Mouse (Mus musculus) small intestine, adult 2 months (tissue): ENCODE data around the gene Chchd5. TPM values are rescaled to one million over a fixed set of nuclear protein-coding genes. Genes with fewer than 3 reads are reported as not detected.
A peak's percentile ranks its signal among the peaks of the same experiment; 100 is the strongest.

Source experiments
- H3K27ac ChIP-seq: fragments of 200-500 bp; 2 replicates; pipeline ENCODE4 v1.5.1; 2012; ENCODE audit warnings: low read depth, low read length, control low read depth, inconsistent platforms; ENCODE audit not compliant: insufficient read depth
- H3K27me3 ChIP-seq: fragments of 200-500 bp; 2 replicates; pipeline ENCODE4 v1.6.1; 2012; ENCODE audit warnings: mild to moderate bottlenecking, moderate library complexity, low read length, inconsistent platforms; ENCODE audit not compliant: control insufficient read depth, insufficient read depth
- H3K36me3 ChIP-seq: fragments of 200-500 bp; 2 replicates; pipeline ENCODE4 v1.6.1; 2012; ENCODE audit warnings: mild to moderate bottlenecking, low read length, control low read depth, inconsistent platforms; ENCODE audit not compliant: control insufficient read depth, insufficient read depth
- H3K4me1 ChIP-seq: fragments of 200-500 bp; 2 replicates; pipeline ENCODE4 v1.6.1; 2012; ENCODE audit warnings: low read length, inconsistent platforms, mixed read lengths; ENCODE audit not compliant: control insufficient read depth, insufficient read depth, insufficient read length
- H3K4me3 ChIP-seq: fragments of 200-500 bp; 2 replicates; pipeline ENCODE4 v1.5.1; 2012; ENCODE audit warnings: low read depth, mild to moderate bottlenecking, control low read depth, inconsistent platforms, low read length, moderate library complexity
- CTCF ChIP-seq: fragments of 200-500 bp; IDR thresholded peaks from 2 replicates; pipeline ENCODE4 v1.5.1; 2012; ENCODE audit warnings: low read depth, mild to moderate bottlenecking, control low read depth, inconsistent platforms, low read length, moderate library complexity, mixed read lengths; ENCODE audit not compliant: insufficient replicate concordance, insufficient read length; ENCODE audit errors: extremely low read depth
- POLR2A ChIP-seq: fragments of 200-500 bp; IDR thresholded peaks from 2 replicates; pipeline ENCODE4 v1.6.1; 2012; ENCODE audit warnings: low read depth, mild to moderate bottlenecking, control low read depth, inconsistent platforms, low read length, moderate library complexity
- WGBS: fragments of 180-500 bp; shearing (Covaris S2); methylation state at CpG from one replicate; pipeline ENCODE4 v1.1.7; 2018; 5-methylcytosine and 5-hydroxymethylcytosine counted together
- polyA plus RNA-seq: library from polyadenylated mRNA; depleted of rRNA; stranded (reverse); fragments of >200 nt; gene quantifications from 2 replicates; pipeline ENCODE4 v1.2.3, GENCODE M21; 2012

Chchd5 gene
- polyA plus RNA-seq, 1 experiment: 21.0 TPM

GRCm38 (mm10) chr2:129151111-129151510, 21.6 kb downstream of the Chchd5 start:
- Histone ChIP-seq H3K27me3 (no peaks in the 10 kb centered on the region), H3K4me1 (no peaks in the 10 kb centered on the region), H3K4me3 (no peak overlapping the region), H3K36me3 (no peaks in the 10 kb centered on the region), H3K27ac (no peak overlapping the region)
- 69% methylated on average over 9 of the region's 9 CpGs for WGBS
- TF ChIP-seq CTCF: no peak
- no peak for TF ChIP-seq POLR2A

GRCm38 (mm10) chr2:129152751-129153150, 23.3 kb downstream of the Chchd5 start:
- 64% methylated on average over 1 of the region's 1 CpGs for WGBS
- TF ChIP-seq CTCF (no peak), POLR2A (no peak)
- Histone ChIP-seq H3K36me3 (no peaks in the 10 kb centered on the region), H3K27me3 (no peaks in the 10 kb centered on the region), H3K27ac (no peak overlapping the region), H3K4me3 (no peak overlapping the region), H3K4me1 (no peaks in the 10 kb centered on the region)

- no peaks in the 10 kb centered on the region for H3K4me1 ChIP-seq
- H3K27ac ChIP-seq: no peak overlapping the region
- H3K4me3 ChIP-seq: no peak overlapping the region
- no peak for TF ChIP-seq CTCF
- TF ChIP-seq POLR2A: no peak
- no peaks in the 10 kb centered on the region for H3K27me3 ChIP-seq
- no peaks in the 10 kb centered on the region for H3K36me3 ChIP-seq
- 56% methylated on average over 5 of the region's 5 CpGs for WGBS
Observed at GRCm38 (mm10) chr2:129164815-129165214, 35.3 kb downstream of the Chchd5 start.

GRCm38 (mm10) chr2:129166466-129167463, 37.3 kb downstream of the Chchd5 start:
- H3K36me3 ChIP-seq: no peaks in the 10 kb centered on the region
- 62% methylated on average over 10 of the region's 10 CpGs for WGBS
- H3K27ac ChIP-seq: no peak overlapping the region
- H3K4me3 ChIP-seq: no peak overlapping the region
- TF ChIP-seq POLR2A (no peak), CTCF (no peak)
- H3K4me1 ChIP-seq: no peaks in the 10 kb centered on the region
- no peaks in the 10 kb centered on the region; the same call in 1 of the 2 replicates for H3K27me3 ChIP-seq

- no peaks in the 10 kb centered on the region for H3K36me3 ChIP-seq
- no peak overlapping the region for H3K27ac ChIP-seq
- WGBS: 65% methylated on average over 10 of the region's 10 CpGs
- no peaks in the 10 kb centered on the region; the same call in 1 of the 2 replicates for H3K27me3 ChIP-seq
- no peaks in the 10 kb centered on the region; the same call in 1 of the 2 replicates for H3K4me1 ChIP-seq
- no peak for TF ChIP-seq POLR2A
- TF ChIP-seq CTCF: no peak
- H3K4me3 ChIP-seq: no peak overlapping the region
Observed at GRCm38 (mm10) chr2:129173386-129173785, 43.9 kb downstream of the Chchd5 start.

GRCm38 (mm10) chr2:129174474-129174873, 45.0 kb downstream of the Chchd5 start:
- Histone ChIP-seq H3K27me3 (no peaks in the 10 kb centered on the region; the same call in 1 of the 2 replicates), H3K27ac (no peak overlapping the region), H3K4me3 (no peak overlapping the region), H3K36me3 (no peaks in the 10 kb centered on the region), H3K4me1 (no peaks in the 10 kb centered on the region; the same call in 1 of the 2 replicates)
- WGBS: 19% methylated on average over 7 of the region's 7 CpGs
- TF ChIP-seq POLR2A (no peak), CTCF (peak; percentile 67)

GRCm38 (mm10) chr2:129175636-129176035, 46.1 kb downstream of the Chchd5 start:
- H3K27ac ChIP-seq: no peak overlapping the region
- H3K4me1 ChIP-seq: no peaks in the 10 kb centered on the region; the same call in 1 of the 2 replicates
- TF ChIP-seq POLR2A: no peak
- TF ChIP-seq CTCF: no peak
- no peak overlapping the region for H3K4me3 ChIP-seq
- H3K36me3 ChIP-seq: no peaks in the 10 kb centered on the region
- WGBS: 29% methylated on average over 2 of the region's 2 CpGs
- no peaks in the 10 kb centered on the region; the same call in 1 of the 2 replicates for H3K27me3 ChIP-seq
